In genomic region chr2:173212227-173212626, GRCm38 (mm10) we compare ENCODE assay signal across 25 mouse cellular contexts. TPM values are rescaled to one million over a fixed set of nuclear protein-coding genes. Genes with fewer than 3 reads are reported as not detected.
DNase-seq lines count a peak whose midpoint lies in the region; ATAC-seq lines count a peak whose summit lies in the region.
"Had no signal": no experiment of that assay in that cellular context is flagged by ENCODE, and none has a peak within 500 bp of the region (broad histone marks: within the 10 kb centered on the region; RNA-seq: fewer than 3 reads in every experiment).

No protein-coding gene starts in this region.

- H3K27me3 ChIP-seq in heart, embryonic 10.5 days (ENCODE audit: insufficient read depth, poor library complexity, severe bottlenecking), result peaks cover 16% of the 10 kb centered on the region
- peaks cover 8% of the 10 kb centered on the region for H3K27me3 ChIP-seq in heart, embryonic 12.5 days (replicated peaks)
- H3K27me3 ChIP-seq in liver, embryonic 11.5 days (replicated peaks; ENCODE audit: control insufficient read depth, insufficient read depth, low read length), result 0 out of 2 replicates have a peak, but pooled peaks cover 2% of the 10 kb centered on the region
- H3K27me3 ChIP-seq in neural tube, embryonic 15.5 days (replicated peaks), result no peaks in the 10 kb centered on the region
- H3K27me3 ChIP-seq: forebrain, embryonic 13.5 days; hindbrain, embryonic 13.5 days had no signal

- peak; percentile 56 for DNase-seq in heart, embryonic 10.5 days (ENCODE audit: low spot score)
- peak; percentile 17 for DNase-seq in liver, embryonic 11.5 days (ENCODE audit: low spot score)
- no peak for DNase-seq in liver
- DNase-seq in neural tube, embryonic 10.5 days (ENCODE audit: extremely low spot score, low spot score), result peak; percentile 8
- DNase-seq: adrenal gland, adult 2 months; adrenal gland, postnatal 14 days; cerebellum, adult 11 months; cerebellum, adult 2 months; cerebellum, adult 9-11 months; cerebellum, postnatal 25 days; gastrocnemius, postnatal 10 days; gastrocnemius, postnatal 36 days; heart, postnatal 14 days had no signal

- H3K9me3 ChIP-seq in heart, embryonic 10.5 days, result no peaks in the 10 kb centered on the region
- H3K9me3 ChIP-seq in heart, embryonic 12.5 days (replicated peaks), result no peaks in the 10 kb centered on the region; the same call in 1 of the 2 replicates
- H3K9me3 ChIP-seq in liver, embryonic 11.5 days (ENCODE audit: control insufficient read depth, low read length), result no peaks in the 10 kb centered on the region
- H3K9me3 ChIP-seq in neural tube, embryonic 15.5 days (replicated peaks), result no peaks in the 10 kb centered on the region
- H3K9me3 ChIP-seq: forebrain, embryonic 10.5 days; forebrain, embryonic 13.5 days; heart, embryonic 13.5 days; hindbrain, embryonic 13.5 days had no signal

- no peak overlapping the region for H3K9ac ChIP-seq in heart, embryonic 12.5 days
- no peak overlapping the region for H3K9ac ChIP-seq in liver, embryonic 11.5 days (ENCODE audit: low read depth, low read length)
- no peak overlapping the region for H3K9ac ChIP-seq in neural tube, embryonic 15.5 days (replicated peaks)
- H3K9ac ChIP-seq: forebrain, embryonic 13.5 days; heart, embryonic 13.5 days; hindbrain, embryonic 13.5 days had no signal

- WGBS in heart, embryonic 10.5 days, result 60% methylated on average over 4 of the region's 4 CpGs
- WGBS in heart, embryonic 12.5 days, result 80% methylated on average over 4 of the region's 4 CpGs
- 64% methylated on average over 4 of the region's 4 CpGs for WGBS in liver, embryonic 11.5 days
- 84% methylated on average over 4 of the region's 4 CpGs for WGBS in neural tube, embryonic 15.5 days

- no peaks in the 10 kb centered on the region for H3K4me1 ChIP-seq in heart, embryonic 10.5 days
- no peaks in the 10 kb centered on the region for H3K4me1 ChIP-seq in heart, embryonic 12.5 days (replicated peaks)
- no peaks in the 10 kb centered on the region for H3K4me1 ChIP-seq in liver, embryonic 11.5 days (replicated peaks; ENCODE audit: control insufficient read depth, insufficient read depth, low read length)
- no peaks in the 10 kb centered on the region for H3K4me1 ChIP-seq in neural tube, embryonic 15.5 days
- H3K4me1 ChIP-seq: forebrain, embryonic 10.5 days; forebrain, embryonic 13.5 days; heart, embryonic 13.5 days; hindbrain, embryonic 13.5 days had no signal

- ATAC-seq in heart, embryonic 12.5 days (ENCODE audit: insufficient number of reproducible peaks, low FRiP score), result no peak
- no peak for ATAC-seq in liver, embryonic 11.5 days (replicated peaks; ENCODE audit: low FRiP score)
- ATAC-seq in neural tube, embryonic 15.5 days (ENCODE audit: low FRiP score), result no peak
- ATAC-seq: CD4-positive, CD25-positive, alpha-beta regulatory T cell, adult 4 months; forebrain, embryonic 13.5 days; forebrain, embryonic 16.5 days; hindbrain, postnatal 0 days; inflammation-experienced regulatory T-cells, adult 6 months had no signal

- H3K4me3 ChIP-seq in heart, embryonic 10.5 days, result no peak overlapping the region
- H3K4me3 ChIP-seq in heart, embryonic 12.5 days, result no peak overlapping the region
- no peak overlapping the region for H3K4me3 ChIP-seq in liver, embryonic 11.5 days (ENCODE audit: low read depth, low read length)
- no peak overlapping the region for H3K4me3 ChIP-seq in neural tube, embryonic 15.5 days (replicated peaks)
- H3K4me3 ChIP-seq: forebrain, embryonic 10.5 days; forebrain, embryonic 13.5 days; heart, embryonic 13.5 days; hindbrain, embryonic 13.5 days had no signal

- H3K4me2 ChIP-seq in heart, embryonic 12.5 days, result no peak overlapping the region
- H3K4me2 ChIP-seq in liver, embryonic 11.5 days, result no peak overlapping the region
- no peak overlapping the region for H3K4me2 ChIP-seq in neural tube, embryonic 15.5 days
- H3K4me2 ChIP-seq: forebrain, embryonic 13.5 days; heart, embryonic 13.5 days; hindbrain, embryonic 13.5 days had no signal

- H3K27ac ChIP-seq in heart, embryonic 10.5 days, result no peak overlapping the region
- H3K27ac ChIP-seq in heart, embryonic 12.5 days (ENCODE audit: poor library complexity, severe bottlenecking), result no peak overlapping the region
- no peak overlapping the region for H3K27ac ChIP-seq in liver, embryonic 11.5 days (ENCODE audit: low read depth, low read length)
- H3K27ac ChIP-seq in neural tube, embryonic 15.5 days (replicated peaks), result no peak overlapping the region
- H3K27ac ChIP-seq: forebrain, embryonic 10.5 days; forebrain, embryonic 13.5 days; heart, embryonic 13.5 days; hindbrain, embryonic 13.5 days; hindbrain, postnatal 0 days had no signal

- no peaks in the 10 kb centered on the region for H3K36me3 ChIP-seq in heart, embryonic 10.5 days
- H3K36me3 ChIP-seq in heart, embryonic 12.5 days, result no peaks in the 10 kb centered on the region
- H3K36me3 ChIP-seq in liver, embryonic 11.5 days (ENCODE audit: control insufficient read depth, insufficient read depth, low read length), result no peaks in the 10 kb centered on the region
- H3K36me3 ChIP-seq in neural tube, embryonic 15.5 days, result no peaks in the 10 kb centered on the region
- H3K36me3 ChIP-seq: forebrain, embryonic 10.5 days; heart, embryonic 13.5 days; hindbrain, embryonic 13.5 days had no signal

RNA-seq across cellular contexts. Expression of gene Zbp1, which starts 6.5 kb away (rescaled TPM):
- not detected in 2 replicates for polyA plus RNA-seq in heart, embryonic 10.5 days (2016; fragmentation: Nextera tagmentation; extraction: Ambion mirVana)
- not detected in 2 replicates for polyA plus RNA-seq in heart, embryonic 12.5 days (2016; fragmentation: Nextera tagmentation; extraction: Ambion mirVana)
- not detected in 2 replicates for polyA plus RNA-seq in liver, embryonic 11.5 days (2014; fragmentation: Nextera tagmentation; extraction: Ambion mirVana)
- polyA plus RNA-seq in neural tube, embryonic 15.5 days (2015; fragmentation: Nextera tagmentation; extraction: Ambion mirVana), result 0.08 and 3.6 TPM in 2 replicates
- polyA plus RNA-seq: embryonic facial prominence, embryonic 11.5 days; forebrain, embryonic 10.5 days; forebrain, embryonic 13.5 days; forebrain, embryonic 16.5 days had no signal

RNA-seq across cellular contexts. Expression of gene Pck1, which starts 59.4 kb away (rescaled TPM):
- polyA plus RNA-seq in heart, embryonic 10.5 days (2016; fragmentation: Nextera tagmentation; extraction: Ambion mirVana), result not detected in 2 replicates
- 0.09 and 0.19 TPM in 2 replicates for polyA plus RNA-seq in heart, embryonic 12.5 days (2016; fragmentation: Nextera tagmentation; extraction: Ambion mirVana)
- 0.17 and 0.23 TPM in 2 replicates for polyA plus RNA-seq in liver, embryonic 11.5 days (2014; fragmentation: Nextera tagmentation; extraction: Ambion mirVana)
- polyA plus RNA-seq in neural tube, embryonic 15.5 days (2015; fragmentation: Nextera tagmentation; extraction: Ambion mirVana), result 0.34 TPM in 1 of 2 replicates, not detected in the other
- polyA plus RNA-seq: C2C12; CD4-positive, CD25-positive, alpha-beta regulatory T cell, adult 4 months; cerebellum, adult 2 months; embryonic facial prominence, embryonic 11.5 days; forebrain, embryonic 10.5 days; forebrain, embryonic 13.5 days; forebrain, embryonic 16.5 days; hindbrain, embryonic 13.5 days; hindbrain, postnatal 0 days; inflammation-experienced regulatory T-cells, adult 6 months had no signal
